Mouse (Mus musculus) kidney, postnatal 14 days (tissue): ENCODE measurements around the gene Atm.
A peak's percentile ranks its signal among the peaks of the same experiment; 100 is the strongest.

Experiments used
- DNase-seq: peaks from one replicate; pipeline ENCODE4 v3.0.0; 2022; ENCODE audit warnings: mixed read lengths

Atm gene

GRCm38 (mm10) chr9:53408548-53408947, 128.0 kb downstream of the Atm start:
- no peak for DNase-seq

- DNase-seq, result peak; percentile 78
These were observed 131.5 kb downstream of the Atm start for GRCm38 (mm10) chr9:53404753-53405722.

DNA sequence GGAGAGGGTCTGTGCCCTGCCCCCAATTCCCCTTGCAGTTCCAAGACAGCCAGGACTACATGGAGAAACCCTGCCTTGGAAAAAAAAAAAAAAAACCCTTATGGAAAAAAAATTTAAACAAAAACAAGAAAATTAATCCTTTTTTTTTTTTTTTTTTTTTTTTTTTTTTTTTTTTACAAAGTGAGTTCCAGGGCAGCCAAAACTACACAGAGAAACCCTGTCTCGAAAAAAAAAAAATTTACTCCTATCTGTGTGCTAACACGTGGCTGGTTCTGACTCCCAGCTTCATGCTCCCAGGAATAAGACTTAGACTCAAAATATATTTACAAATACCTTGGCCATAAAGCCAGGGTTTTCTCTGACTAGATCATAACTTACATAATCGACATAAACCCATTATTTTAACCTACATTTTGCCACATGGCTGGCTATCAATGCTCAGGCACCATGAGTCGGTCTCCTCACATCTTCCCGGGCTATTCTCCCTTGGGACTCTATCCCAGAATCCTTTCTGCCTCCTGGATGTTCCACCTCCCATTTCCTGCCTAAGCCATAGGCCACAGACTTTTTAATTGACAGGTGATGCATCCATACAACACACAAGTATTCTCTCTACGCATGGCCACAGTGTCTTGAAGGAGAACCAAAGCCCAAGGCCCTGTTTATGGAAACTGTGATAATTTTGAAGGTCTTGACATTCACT, 132.3 kb downstream of the Atm start:
- no peak for DNase-seq

- DNase-seq, result peak; percentile 33
These were observed 133.5 kb downstream of the Atm start for GRCm38 (mm10) chr9:53402991-53403390.

- DNase-seq, result peak; percentile 76
These were observed 134.2 kb downstream of the Atm start, which contains the start of gene 4930550C14Rik for GRCm38 (mm10) chr9:53402291-53402711. 4930550C14Rik (plus strand) TSS chr9:53402325.

DNA sequence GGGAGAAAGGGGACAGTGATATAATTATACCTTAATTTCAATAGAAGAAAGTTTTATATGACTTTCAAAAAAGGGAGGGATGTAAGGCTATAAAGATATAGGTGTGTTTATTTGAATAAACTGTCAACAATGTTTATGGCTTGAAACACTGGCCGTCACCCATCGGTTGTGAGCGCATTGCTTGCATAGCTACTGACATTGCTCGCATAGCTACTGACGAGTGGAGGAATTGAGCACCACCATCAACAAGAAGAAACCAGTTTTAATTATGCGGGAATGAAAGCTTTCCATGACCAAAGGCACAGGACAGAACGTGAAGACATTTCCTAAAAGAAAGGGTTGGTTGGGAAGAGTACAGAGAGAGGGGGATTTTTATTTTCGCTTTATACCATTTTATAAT, 135.4 kb downstream of the Atm start:
- DNase-seq, result peak; percentile 44

DNA sequence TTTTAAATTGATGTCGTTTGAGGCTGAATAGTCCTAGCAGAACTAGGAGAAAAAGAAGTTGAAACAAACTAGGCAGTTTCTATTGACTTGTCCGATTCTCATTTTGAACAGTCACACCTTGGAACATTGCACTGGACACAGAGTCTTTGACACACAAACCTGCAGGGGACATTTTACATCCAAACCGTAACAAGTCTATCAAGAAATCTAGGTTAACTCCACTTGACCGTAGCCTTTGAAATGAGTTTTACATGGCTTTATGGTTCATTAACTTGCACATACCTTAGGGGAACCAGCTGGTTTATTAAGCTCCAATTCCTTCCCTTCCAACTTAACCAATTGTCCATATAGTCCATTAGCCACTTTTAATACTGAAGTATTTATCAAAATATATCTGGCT, 135.8 kb downstream of the Atm start:
- peak; percentile 24 for DNase-seq

DNA sequence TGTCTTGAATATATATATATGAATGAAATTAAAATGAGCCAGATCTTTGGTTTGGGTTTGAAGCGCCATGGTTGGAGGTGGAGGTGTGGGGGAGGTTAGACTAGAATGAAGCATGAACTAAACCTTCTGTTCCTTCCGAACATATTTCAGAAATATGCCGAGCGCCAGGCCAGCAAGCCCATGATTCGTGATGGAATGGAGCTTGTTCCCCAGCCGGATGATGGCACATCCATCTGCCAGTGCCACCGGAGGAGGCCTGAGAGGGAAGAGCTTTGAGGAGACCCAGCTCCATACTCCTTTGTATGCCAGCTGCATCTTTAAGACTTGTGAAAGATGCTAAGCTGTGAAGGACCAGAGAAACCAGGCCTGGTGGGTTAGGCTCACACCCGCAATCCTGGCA, 137.0 kb downstream of the Atm start:
- DNase-seq, result no peak

- DNase-seq, result peak; percentile 54
These were observed 138.2 kb downstream of the Atm start for GRCm38 (mm10) chr9:53398388-53398700.

GRCm38 (mm10) chr9:53397685-53398387, 138.7 kb downstream of the Atm start:
- DNase-seq, result no peak

- no peak for DNase-seq
These were observed 146.4 kb downstream of the Atm start for GRCm38 (mm10) chr9:53390136-53390535.
